Mouse (Mus musculus) liver, embryonic 14.5 days (tissue): ENCODE results near the gene Rassf1.

Experiments
- CTCF ChIP-seq: IDR thresholded peaks from 2 replicates; pipeline ENCODE4 v1.5.1; 2016; ENCODE audit warnings: antibody characterized with exemption, low read depth, control low read depth
- EP300 ChIP-seq: IDR thresholded peaks from 2 replicates; pipeline ENCODE4 v1.6.1; 2016; ENCODE audit warnings: antibody characterized with exemption, low read depth

DNA sequence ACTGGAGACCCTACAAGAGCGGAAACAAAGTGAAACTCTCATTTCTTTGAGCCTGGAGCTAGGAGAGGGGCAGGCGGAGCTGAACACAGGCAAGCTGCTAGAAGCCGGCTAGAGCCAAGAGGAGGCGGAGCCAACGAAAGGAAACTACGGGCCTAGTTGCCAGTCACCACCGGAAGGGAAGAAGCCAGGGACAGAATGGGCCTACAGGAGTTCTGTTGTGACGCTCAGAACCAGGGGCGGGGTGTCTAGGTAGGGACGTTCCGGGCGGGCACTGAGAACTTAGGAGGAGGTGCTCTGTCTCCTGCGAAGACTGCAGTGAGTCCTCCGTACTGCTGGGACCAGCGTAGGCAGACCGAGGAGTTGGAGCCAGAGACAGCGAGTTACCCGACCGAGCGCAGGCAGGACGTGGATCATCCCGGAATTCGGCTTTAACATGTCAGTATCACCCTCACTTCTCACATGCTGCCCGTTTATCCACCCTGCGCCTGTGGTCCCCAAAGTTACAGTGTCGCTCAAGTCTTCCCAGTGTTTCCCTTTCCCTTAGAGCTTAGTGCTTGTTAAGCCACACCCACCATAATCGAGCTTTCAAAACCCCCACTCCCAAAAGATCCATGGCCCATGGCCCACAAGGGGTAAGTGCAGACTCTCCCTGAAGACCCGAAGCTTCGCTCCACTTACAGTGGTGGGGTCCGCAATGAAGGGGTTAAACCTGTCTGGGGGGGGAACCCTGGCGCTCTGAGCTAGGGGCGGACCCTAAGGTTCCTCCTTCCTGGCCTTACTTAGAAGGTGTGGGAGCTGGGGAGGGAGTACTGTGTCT is 29.4 kb downstream of the Rassf1 start, which contains the start of gene Hyal3:
- TF ChIP-seq EP300 = peak; percentile 11; the same call in 1 of the 2 replicates
- no peak for TF ChIP-seq CTCF
